Mouse (Mus musculus) layer of hippocampus, adult 11-12 months (tissue): ENCODE measurements around the gene Gm20388.
A peak's percentile ranks its signal among the peaks of the same experiment; 100 is the strongest.

Source experiments
- DNase-seq: peaks from one replicate; pipeline ENCODE4 v3.0.0; 2022; ENCODE audit warnings: low spot score

The Gm20388 gene

DNA sequence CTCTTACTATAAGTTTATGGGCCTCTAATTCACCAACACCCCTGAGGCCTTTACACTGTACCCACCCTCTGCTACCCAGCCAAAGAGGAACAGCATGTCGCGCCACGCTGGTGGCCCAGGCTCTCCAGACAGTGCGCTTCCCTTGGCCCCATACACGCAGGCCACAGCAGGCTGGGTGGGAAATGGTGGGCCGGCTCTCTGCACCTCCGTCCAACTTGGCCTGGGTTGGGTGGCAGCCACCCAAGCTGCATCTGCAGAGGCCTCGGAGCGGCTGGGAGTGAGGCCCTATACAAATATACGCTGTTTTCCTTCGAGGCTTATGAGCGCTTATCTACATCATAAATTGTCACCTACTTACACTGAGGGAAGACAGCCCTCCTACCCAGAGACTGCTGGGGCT, 1456.0 kb downstream of the Gm20388 start:
- no peak for DNase-seq

GRCm38 (mm10) chr8:121368799-121369198, 1458.2 kb downstream of the Gm20388 start:
- DNase-seq, result no peak

DNA sequence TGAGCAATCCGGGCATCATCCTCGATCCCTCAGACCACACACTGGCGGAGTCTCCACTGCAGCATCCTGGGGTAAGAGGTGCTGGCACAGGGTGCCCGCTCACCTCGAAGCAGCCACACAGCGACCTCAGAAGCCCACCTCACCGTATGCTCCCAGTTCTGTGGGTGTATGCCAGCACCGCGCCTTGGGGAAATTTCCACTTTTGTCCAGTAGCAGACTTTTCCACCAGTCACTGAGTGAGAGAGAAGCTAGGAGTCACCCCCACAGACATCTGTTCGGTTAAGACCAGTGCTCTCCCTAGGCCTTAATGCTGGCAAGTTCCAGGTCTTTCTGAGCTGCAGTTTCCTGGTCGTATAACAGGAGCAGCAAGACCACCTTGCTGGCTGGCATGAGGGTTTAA, 1458.7 kb downstream of the Gm20388 start:
- DNase-seq, result no peak

- DNase-seq, result no peak
Measured at GRCm38 (mm10) chr8:121371287-121371686, 1460.6 kb downstream of the Gm20388 start.

DNA sequence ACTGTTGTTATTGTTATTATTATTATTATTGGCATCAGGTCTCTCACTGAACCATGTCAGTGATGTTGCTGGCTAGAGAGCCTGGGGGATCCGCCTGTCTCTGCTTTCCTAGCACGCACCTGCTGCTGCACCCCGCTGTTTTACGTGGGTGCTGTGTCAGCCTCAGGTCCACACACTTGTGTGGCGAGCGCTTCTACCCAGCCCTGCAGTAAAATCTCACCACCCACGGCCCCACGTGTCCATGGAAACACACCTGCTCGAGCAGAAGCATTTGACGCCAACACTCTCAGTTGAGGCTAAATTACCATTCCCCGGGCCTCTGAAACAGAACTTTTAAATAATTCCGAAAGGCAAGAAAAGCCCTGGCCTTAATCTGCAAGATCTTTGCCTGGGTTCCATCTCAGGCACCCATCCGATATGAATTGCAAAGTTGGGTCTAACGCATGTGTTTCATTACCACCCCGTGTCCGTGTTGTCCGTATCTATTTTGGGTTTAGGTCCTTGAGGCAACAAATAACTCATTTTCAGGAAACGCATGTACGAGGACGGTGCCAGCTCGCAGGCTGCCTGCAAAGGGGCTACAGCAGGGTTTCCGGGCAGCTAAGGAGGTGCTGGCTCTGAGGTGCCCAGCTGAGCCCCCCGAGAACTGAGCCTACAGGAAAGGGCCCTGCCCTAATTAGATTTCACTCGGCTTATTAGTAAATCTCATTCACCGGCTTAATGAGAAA, 1461.4 kb downstream of the Gm20388 start:
- peak; percentile 69 for DNase-seq

- DNase-seq, result no peak
Measured at GRCm38 (mm10) chr8:121372639-121372986, 1462.0 kb downstream of the Gm20388 start.

GRCm38 (mm10) chr8:121374284-121374683, 1463.6 kb downstream of the Gm20388 start:
- no peak for DNase-seq

DNA sequence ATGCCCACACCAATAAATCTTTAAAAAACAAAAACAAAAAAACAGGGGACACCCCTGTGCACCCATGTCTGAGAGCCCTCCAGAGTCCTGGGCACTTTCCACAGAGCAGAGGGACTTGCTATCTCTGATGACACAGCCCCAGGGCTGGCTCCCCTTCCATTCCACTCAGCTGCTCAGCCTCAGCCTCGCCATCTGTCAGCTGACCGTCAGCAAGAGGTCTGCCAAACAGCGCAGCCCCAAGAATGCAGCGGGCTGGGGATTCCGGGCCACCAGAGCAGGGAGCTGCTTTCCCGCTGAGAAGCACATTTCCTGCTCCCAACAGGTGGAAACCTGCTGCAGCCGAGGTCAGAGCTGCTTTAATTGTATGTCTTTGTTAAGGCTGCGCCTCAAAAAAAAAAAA, 1464.1 kb downstream of the Gm20388 start:
- DNase-seq, result no peak

DNA sequence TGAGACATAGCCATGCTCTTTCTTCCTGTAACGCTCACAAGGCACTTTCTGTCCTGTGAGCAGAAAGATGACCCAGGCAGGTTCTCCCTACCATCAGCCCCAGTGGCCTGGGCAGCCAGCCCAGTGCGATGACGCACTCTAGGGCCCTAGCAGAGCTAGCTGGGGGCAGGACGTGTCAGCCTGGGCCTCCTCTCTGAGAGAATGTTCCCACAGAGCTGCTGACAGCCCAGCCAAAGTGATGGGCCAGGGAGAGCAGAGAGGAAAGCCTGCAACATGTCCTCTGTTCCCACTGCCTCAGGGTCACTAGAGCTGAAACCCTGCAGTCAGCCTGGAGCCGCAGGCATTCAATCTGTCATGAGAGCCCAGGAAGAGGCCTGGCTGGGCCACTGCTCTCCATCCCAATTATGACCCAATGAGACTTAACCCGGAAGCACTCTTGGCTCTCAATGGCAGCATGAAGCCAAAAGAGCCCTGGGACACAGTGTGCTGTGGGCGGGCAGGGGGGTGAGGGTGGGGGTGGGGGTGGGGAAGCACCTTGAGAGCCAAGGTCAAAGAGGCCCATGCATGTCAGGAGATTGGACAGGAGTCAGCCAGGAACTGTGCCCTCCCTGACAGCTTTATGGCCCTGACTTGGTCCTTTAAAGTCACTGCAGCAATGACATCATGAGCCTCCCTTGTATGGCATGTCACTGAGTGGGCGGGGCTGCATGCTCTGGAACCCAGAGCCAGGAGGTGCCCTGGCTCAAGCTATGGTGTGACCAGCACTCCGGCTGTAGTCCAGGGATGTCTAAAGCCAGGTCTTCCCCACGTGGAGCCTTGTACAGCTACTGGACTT, 1465.7 kb downstream of the Gm20388 start:
- peak; percentile 69 for DNase-seq

DNA sequence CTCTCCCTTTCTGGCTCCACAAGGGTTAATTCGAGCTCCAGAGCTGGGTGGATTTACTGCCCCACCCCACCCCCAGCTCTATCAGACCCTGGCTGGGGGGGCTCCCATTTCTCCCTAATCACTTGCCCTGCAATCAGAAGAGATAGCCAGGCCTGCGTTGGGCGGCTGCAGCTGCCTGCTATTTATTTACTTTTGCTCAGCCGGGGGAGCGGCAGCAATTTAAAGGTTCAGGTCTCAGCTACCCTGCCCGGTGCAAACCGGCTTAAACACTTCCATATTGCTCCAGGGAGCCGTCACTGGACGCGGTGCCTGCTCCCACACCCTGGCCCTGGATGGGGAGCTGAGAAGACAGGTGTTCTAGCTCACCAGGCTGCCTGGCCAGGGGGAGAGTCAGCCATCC, 1467.0 kb downstream of the Gm20388 start:
- DNase-seq, result no peak

- no peak for DNase-seq
Measured at GRCm38 (mm10) chr8:121379387-121379786, 1468.7 kb downstream of the Gm20388 start.

DNA sequence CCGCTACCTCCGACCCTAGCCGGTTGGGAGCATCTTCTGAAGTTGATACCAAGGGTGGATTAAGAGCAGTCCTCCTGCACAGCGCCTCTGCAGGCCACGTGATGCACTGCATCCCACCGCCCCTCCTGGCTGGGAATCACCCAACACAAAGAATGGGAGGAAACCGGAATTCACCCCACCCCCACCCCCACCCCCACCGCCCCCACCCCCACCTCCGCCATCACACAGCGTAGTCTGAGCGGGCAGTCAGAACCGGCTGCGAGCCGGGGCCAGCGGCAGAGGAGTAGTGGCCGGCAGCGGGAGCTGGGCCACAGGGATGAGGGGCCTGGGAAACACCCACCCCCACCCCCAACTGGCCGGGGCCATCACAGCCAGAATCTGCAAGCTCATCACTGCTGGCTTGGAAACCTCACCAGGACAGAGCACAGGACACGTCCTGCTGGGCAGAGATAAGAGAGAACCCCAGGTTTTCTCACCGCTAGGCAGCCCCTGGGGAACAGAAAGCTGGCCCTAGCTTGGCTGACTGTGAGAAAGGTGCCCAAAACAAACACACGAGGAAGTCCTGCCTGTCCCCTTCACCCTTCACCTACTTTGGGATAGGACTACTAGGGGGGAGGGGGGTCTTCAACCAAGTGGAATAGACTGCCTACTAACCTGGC, 1472.1 kb downstream of the Gm20388 start:
- DNase-seq, result peak; percentile 49

DNA sequence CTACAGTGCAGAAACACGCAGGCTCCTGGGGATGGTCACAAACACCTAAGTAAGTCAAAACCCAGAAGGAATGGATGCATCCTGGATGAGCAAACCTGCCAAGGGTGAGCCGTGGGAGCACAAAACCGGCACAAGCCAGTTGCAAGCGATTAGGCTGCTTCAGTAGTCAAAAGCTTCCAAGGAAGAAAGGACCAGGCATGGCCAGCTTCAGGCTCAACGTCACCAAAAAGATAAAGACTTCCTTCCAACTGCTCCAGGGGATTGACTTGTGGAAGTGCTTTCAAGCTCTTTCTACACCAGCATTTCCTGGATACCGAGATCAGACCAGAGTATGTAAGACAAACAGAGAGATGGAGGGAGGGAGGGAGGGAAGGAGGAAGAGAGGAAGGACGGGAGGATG, 1474.9 kb downstream of the Gm20388 start:
- DNase-seq, result no peak

DNA sequence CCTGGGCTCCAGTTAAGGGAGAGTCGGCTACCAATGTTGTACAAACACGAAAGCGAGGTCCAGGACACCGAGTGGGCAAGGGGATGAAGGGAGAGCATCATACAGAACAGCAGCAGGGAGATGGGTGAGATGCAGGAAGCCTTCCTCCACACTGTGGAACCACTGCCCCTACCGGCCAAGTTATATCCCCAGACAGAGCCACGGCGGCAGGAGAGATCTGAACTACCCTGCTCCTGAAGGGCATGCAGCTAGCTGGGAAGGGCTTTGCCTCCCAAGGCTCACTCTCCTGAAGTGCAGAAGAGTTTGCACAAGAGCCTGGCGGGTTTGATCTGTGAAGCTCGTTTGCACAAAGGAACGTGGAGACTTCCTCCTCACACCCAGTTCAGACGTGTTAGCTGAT, 1480.0 kb downstream of the Gm20388 start:
- no peak for DNase-seq

DNA sequence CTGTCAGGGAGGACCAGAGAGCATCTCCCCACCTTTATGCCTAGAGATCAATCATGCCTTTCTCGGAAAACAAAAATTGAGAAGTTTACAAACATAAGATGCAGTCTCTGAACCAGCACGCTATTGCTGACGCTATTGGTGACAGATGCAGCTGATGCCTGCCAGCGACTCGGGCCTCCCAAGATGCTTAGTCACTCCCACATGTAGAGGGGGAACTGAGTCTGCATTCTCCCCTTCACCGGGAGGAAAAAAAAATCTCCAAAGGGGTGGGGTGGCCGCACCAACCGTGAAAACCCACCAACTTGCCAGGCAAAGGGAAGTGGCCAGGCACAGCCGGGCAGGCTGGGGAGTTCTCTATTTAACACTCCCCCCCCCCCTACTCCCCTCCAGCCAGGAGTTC, 1480.6 kb downstream of the Gm20388 start:
- no peak for DNase-seq

- DNase-seq, result no peak
Measured at GRCm38 (mm10) chr8:121391771-121392170, 1481.1 kb downstream of the Gm20388 start.

DNA sequence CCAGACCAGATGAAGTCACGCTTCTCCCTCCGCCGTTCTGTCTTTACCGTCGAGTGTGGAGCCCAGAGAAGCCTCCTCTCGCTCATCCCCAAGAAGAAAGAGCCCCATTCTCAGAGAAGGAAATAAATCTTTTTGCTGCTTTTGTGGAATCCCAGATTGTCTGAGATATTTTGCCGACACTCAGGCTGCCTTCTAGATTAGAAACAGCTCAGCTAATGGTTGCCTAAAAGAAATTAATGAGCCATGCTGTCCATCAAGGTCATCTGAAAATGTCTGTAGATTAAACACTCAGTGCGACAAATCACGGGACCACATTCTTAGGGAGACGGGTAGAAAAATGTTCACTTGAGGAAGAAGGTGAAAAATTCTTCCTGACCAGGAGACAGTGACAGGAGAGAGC, 1481.8 kb downstream of the Gm20388 start:
- DNase-seq, result no peak

DNA sequence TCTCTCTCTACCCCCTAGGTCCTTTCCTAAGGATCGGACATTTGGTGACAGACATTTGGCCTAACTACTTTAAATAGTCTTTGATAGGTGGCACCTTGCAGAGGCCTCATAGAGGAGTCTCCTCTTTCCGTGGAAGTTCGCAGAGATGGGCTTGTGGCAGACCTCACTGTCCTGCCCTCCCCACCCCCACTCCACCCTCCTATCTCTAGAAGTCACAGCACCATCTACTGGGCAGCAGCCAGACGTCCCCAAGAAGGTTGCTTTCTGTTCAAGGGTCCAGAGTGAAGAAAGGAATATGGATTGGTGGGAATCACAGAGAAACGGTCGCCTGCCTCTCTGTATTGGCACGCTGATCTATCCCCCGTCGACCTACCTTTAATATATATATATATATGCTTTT, 1482.5 kb downstream of the Gm20388 start:
- peak; percentile 57 for DNase-seq

GRCm38 (mm10) chr8:121394686-121395085, 1484.0 kb downstream of the Gm20388 start:
- no peak for DNase-seq

- no peak for DNase-seq
Measured at GRCm38 (mm10) chr8:121395316-121395715, 1484.7 kb downstream of the Gm20388 start.

- DNase-seq, result no peak
Measured at GRCm38 (mm10) chr8:121396151-121396550, 1485.5 kb downstream of the Gm20388 start.

DNA sequence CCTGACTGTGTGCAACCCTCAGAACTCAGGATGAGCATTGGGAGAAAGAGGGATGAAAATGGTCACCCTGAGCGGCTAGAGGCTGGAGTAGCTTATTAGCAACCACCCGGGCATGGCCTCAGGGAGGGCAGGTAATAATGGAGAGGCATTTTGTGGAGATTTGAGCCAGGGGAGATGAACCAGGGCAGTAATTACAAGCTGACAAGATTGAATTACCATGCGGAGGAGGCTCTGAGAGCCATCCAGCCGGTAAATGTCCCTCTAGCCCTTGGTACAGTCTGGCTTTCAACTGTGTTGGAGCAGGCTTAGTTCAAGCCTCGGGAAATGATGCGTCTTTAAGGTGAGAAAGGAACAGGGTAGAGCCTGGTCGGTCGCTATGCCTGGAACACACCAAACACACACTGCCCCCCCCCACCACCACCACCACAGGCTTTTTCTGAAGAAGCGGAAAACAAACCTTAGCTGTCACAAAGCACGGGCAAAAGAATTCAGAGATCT, 1486.6 kb downstream of the Gm20388 start:
- DNase-seq, result no peak

DNA sequence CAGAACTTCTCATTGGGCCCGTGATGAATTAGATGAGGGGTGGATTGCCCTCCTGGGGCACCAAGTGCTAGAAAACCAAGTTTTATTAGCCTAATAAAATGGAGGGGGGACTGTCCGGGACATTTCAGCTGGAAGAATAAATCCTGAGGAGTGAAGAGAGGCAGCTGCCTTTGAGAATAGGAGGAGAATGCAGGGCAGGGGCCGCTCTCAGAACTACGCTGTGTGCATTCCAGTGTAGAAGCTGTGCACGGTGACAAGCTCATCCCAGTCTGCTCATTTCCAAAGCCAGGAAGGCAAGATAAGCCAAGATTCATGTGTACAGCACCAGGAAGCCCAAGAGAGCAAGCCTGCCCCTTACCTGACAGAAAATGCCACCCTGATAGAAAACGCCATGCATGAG, 1487.4 kb downstream of the Gm20388 start:
- DNase-seq, result no peak
